Mouse (Mus musculus) midbrain, embryonic 11.5 days (tissue): ENCODE measurements at regions not wholly inside any gene's neighbourhood (a gene's known extent, or its start where the extent isn't known, plus 50 kb on each side); places are given as distances from the start of the nearest gene placed in this dataset.
A peak's percentile ranks its signal among the peaks of the same experiment; 100 is the strongest.

ENCODE experiments used
- ATAC-seq: fragments of 200-750 bp; cut with Nextera tagmentation; 2 replicates; pipeline ENCODE4 v1.8.0; 2017; ENCODE audit warnings: moderate TSS enrichment, moderate library complexity; ENCODE audit not compliant: low FRiP score
- DNase-seq: peaks from one replicate; pipeline ENCODE4 v3.0.0; 2015; ENCODE audit warnings: low spot score; ENCODE audit errors: missing footprints
- H3K27ac ChIP-seq: fragments of 300-500 bp; sonication (generic); 2 replicates; pipeline ENCODE4 v1.5.1; 2014; ENCODE audit warnings: low read depth, low read length
- H3K27me3 ChIP-seq: fragments of 300-500 bp; sonication (generic); 2 replicates; pipeline ENCODE4 v1.6.1; 2014; ENCODE audit warnings: mild to moderate bottlenecking, low read length, moderate library complexity, mixed read lengths; ENCODE audit not compliant: control insufficient read depth, insufficient read depth
- H3K36me3 ChIP-seq: fragments of 300-500 bp; sonication (generic); 2 replicates; pipeline ENCODE4 v1.6.1; 2014; ENCODE audit warnings: mild to moderate bottlenecking, low read length, moderate library complexity, mixed read lengths; ENCODE audit not compliant: control insufficient read depth, insufficient read depth
- H3K4me1 ChIP-seq: fragments of 300-500 bp; sonication (generic); 2 replicates; pipeline ENCODE4 v1.6.1; 2014; ENCODE audit warnings: low read length; ENCODE audit not compliant: control insufficient read depth, insufficient read depth
- H3K4me2 ChIP-seq: fragments of 300-500 bp; sonication (generic); 2 replicates; pipeline ENCODE4 v1.6.1; 2014; ENCODE audit warnings: mild to moderate bottlenecking, moderate library complexity
- H3K4me3 ChIP-seq: fragments of 300-500 bp; sonication (generic); 2 replicates; pipeline ENCODE4 v1.5.1; 2014; ENCODE audit warnings: low read depth, low read length
- H3K9ac ChIP-seq: fragments of 300-500 bp; sonication (generic); 2 replicates; pipeline ENCODE4 v1.6.1; 2014; ENCODE audit warnings: low read length
- H3K9me3 ChIP-seq: fragments of 300-500 bp; sonication (generic); 2 replicates; pipeline ENCODE4 v1.6.1; 2016; ENCODE audit warnings: low read length; ENCODE audit not compliant: control insufficient read depth
- WGBS: fragments of 180-500 bp; shearing (Covaris S2); extraction: QIAGEN DNeasy Blood & Tissue Kit; methylation state at CpG from one replicate; pipeline ENCODE4 v1.1.7; 2014; 5-methylcytosine and 5-hydroxymethylcytosine counted together

DNA sequence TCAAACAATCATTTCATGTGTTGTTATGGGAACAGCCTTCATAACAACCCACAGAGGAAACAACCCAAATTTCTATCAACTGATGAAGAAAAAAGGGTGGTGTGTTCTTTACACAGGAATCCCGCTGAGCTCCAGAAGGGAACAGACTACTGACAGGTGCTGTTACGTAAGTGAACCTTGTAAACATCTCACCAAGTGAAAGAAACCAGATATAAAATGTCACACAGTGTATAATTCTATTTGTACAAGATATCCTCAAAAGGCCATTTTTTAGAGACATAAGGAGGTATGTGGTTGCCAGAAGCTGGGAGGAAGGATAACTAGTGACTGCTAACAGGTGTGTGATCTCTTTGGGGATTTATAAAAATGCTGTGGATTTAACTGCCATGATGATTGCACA is 119.9 kb downstream of the Plod2 start:
- Histone ChIP-seq H3K9me3 (no peaks in the 10 kb centered on the region), H3K27ac (no peak overlapping the region), H3K4me3 (no peak overlapping the region), H3K27me3 (no peaks in the 10 kb centered on the region), H3K9ac (no peak overlapping the region), H3K36me3 (no peaks in the 10 kb centered on the region), H3K4me1 (no peaks in the 10 kb centered on the region), H3K4me2 (no peak overlapping the region)
- 90% methylated on average over 2 of the region's 2 CpGs for WGBS
- no peak for DNase-seq
- ATAC-seq, result no peak

DNA sequence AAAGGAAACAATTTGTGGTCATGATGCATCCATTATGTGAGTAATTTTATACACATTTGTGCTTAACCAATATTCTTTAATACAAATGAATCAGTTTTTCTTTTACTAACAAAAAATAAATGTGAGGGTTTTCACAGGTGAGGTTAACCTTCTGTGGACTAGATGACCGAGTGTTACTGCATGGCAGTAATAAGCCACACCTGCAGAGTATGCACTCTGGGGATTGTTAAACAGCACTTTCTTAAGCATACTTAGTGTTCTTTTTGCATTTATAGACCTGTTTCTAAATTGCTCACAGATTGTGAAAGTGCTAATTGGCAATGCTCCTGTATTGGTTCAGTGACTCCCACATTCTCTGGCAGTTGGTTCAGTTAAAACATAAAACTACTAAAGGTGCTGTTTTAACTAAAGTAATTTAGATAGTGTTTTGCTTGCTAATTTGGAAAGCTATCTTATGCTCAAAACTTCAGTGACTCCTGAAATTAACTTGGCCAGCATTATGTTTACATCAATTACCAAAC is 125.4 kb downstream of the Plod2 start:
- whole genome bisulfite sequencing, result 88% methylated on average over 1 of the region's 1 CpGs
- no peak overlapping the region for H3K4me2 ChIP-seq
- H3K4me3 ChIP-seq, result no peak overlapping the region
- H3K36me3 ChIP-seq, result no peaks in the 10 kb centered on the region
- no peak overlapping the region for H3K27ac ChIP-seq
- ATAC-seq, result no peak
- H3K27me3 ChIP-seq, result no peaks in the 10 kb centered on the region
- no peaks in the 10 kb centered on the region for H3K4me1 ChIP-seq
- H3K9me3 ChIP-seq, result no peaks in the 10 kb centered on the region
- DNase-seq, result no peak
- H3K9ac ChIP-seq, result no peak overlapping the region

DNA sequence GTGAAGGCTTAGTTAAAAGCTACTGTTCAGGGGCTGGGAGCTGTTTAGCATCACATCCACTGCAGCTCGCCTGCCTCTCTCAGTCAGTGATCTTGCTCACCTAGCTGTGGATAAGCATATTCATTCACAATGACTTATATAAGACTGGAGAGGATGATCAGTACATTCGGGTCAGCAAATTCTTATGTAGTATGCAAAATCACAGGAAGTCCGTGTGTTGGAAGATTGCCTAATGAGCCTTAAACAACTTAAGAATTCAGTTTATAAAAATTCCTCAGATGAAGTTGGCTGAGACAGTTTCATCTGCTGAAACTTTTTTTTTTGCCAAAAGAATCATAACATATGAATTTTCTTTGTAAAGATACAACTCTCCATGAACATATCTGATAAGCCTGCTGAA is 129.9 kb downstream of the Plod2 start:
- Histone ChIP-seq H3K4me1 (no peaks in the 10 kb centered on the region), H3K9me3 (no peaks in the 10 kb centered on the region), H3K27me3 (no peaks in the 10 kb centered on the region), H3K4me2 (no peak overlapping the region), H3K27ac (no peak overlapping the region), H3K36me3 (no peaks in the 10 kb centered on the region), H3K4me3 (no peak overlapping the region), H3K9ac (no peak overlapping the region)
- 85% methylated on average over 3 of the region's 3 CpGs for WGBS
- no peak for DNase-seq
- no peak for ATAC-seq

DNA sequence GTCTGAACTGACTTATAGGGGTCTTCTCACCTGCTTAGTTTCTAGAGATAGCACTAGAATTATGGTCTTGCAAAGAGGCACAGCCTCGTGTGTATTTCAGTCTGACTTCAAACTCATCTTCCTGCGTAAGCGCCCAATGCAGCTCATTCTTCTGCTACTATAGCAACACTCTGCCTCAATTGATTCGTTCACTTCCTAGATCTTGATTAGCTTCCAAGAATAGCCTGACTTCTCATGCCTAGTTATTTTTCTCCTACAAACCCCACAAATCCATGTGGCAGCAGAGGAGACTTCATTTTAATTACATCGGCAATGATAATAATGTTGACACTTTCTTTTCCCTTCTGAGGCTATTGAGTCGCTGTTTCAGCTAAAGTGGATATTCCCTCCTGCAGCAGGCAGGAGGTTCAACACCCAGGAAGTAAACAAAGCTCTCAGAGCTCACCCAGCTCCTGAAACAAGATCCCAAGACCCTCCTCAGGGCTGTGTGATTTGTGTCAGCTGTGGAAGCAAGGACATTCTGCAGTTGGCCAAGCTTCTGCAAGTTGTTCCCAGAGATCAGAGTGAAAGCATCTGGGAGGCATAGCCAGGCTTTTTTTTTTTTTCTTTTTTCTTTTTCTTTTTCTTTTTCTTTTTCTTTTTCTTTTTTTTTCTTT is 152.5 kb downstream of the Plod2 start:
- no peak overlapping the region for H3K27ac ChIP-seq
- no peaks in the 10 kb centered on the region for H3K4me1 ChIP-seq
- ATAC-seq (no peak), DNase-seq (no peak)
- H3K4me3 ChIP-seq, result no peak overlapping the region
- no peaks in the 10 kb centered on the region for H3K36me3 ChIP-seq
- 68% methylated on average over 6 of the region's 6 CpGs for WGBS
- no peaks in the 10 kb centered on the region for H3K9me3 ChIP-seq
- no peak overlapping the region for H3K9ac ChIP-seq
- H3K27me3 ChIP-seq, result no peaks in the 10 kb centered on the region
- no peak overlapping the region for H3K4me2 ChIP-seq

DNA sequence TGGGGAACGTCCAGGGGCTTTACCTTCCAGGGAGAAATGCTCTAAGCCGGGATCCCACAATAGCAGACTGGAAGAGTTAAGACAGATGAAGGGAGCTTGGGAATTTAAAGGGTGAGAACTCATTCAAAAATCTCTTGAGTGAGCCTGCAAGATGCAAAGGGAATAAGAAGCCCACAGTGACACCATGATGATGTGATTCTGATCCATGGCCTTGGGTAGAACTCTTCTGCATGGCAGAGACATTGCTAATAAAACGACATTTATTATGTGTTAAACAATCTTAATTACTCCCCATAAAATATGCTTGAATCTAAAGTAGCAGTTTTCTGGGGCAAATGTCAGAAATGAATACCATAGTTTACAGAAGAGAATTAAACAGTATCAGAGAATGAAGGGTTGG is 155.9 kb downstream of the Plod2 start:
- H3K36me3 ChIP-seq, result no peaks in the 10 kb centered on the region
- ATAC-seq, result no peak
- no peaks in the 10 kb centered on the region for H3K9me3 ChIP-seq
- 62% methylated on average over 3 of the region's 3 CpGs for WGBS
- no peak overlapping the region for H3K9ac ChIP-seq
- no peaks in the 10 kb centered on the region for H3K4me1 ChIP-seq
- no peak overlapping the region for H3K27ac ChIP-seq
- no peaks in the 10 kb centered on the region for H3K27me3 ChIP-seq
- DNase-seq, result no peak
- H3K4me2 ChIP-seq, result no peak overlapping the region
- no peak overlapping the region for H3K4me3 ChIP-seq

DNA sequence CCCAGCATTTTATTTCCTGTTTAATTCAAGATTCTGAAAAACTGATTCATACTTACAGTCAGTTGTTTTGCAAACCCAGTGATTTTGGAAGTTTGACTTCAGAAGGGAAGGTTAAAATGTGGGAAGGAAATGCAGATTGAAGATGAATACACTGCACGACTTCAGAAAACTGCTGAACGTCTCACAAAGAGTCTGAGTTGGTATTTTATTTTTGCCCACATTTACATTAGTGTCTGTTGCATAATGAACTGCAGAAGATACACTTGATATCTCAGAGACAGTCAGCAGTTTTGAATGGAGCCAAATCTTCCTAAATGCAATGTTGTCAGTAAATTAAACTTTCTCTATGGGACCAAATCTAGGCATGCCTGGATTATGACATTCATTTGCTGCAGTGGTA is 162.7 kb downstream of the Plod2 start:
- WGBS, result 83% methylated on average over 2 of the region's 2 CpGs
- H3K36me3 ChIP-seq, result no peaks in the 10 kb centered on the region
- H3K9ac ChIP-seq, result no peak overlapping the region
- H3K4me1 ChIP-seq, result no peaks in the 10 kb centered on the region
- DNase-seq, result no peak
- no peak overlapping the region for H3K27ac ChIP-seq
- no peak overlapping the region for H3K4me2 ChIP-seq
- no peak overlapping the region for H3K4me3 ChIP-seq
- no peak for ATAC-seq
- H3K27me3 ChIP-seq, result no peaks in the 10 kb centered on the region
- H3K9me3 ChIP-seq, result no peaks in the 10 kb centered on the region

DNA sequence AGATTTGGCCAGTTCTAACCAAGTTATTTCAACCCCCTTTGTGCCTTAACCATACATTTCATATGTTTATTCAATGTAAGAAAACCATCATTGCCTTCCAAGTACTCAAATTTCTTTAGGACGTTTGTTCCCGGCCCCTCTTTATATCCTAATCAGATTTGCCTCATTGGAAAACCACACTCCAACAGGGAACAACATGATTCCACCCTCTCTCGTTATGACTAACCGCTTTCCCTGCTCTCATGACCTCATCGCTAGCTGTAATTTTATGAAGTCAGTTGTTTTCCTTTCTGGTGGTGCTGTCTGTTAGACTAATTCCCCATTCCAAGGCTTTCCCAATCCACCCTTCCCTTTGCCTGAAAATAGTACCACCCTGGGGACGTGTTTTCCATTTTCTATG is 165.0 kb downstream of the Plod2 start:
- H3K9ac ChIP-seq, result no peak overlapping the region
- WGBS, result 86% methylated on average over 6 of the region's 6 CpGs
- H3K4me1 ChIP-seq, result no peaks in the 10 kb centered on the region
- no peaks in the 10 kb centered on the region for H3K27me3 ChIP-seq
- no peak overlapping the region for H3K27ac ChIP-seq
- ATAC-seq, result no peak
- no peaks in the 10 kb centered on the region for H3K9me3 ChIP-seq
- DNase-seq, result no peak
- no peaks in the 10 kb centered on the region for H3K36me3 ChIP-seq
- H3K4me3 ChIP-seq, result no peak overlapping the region
- no peak overlapping the region for H3K4me2 ChIP-seq

DNA sequence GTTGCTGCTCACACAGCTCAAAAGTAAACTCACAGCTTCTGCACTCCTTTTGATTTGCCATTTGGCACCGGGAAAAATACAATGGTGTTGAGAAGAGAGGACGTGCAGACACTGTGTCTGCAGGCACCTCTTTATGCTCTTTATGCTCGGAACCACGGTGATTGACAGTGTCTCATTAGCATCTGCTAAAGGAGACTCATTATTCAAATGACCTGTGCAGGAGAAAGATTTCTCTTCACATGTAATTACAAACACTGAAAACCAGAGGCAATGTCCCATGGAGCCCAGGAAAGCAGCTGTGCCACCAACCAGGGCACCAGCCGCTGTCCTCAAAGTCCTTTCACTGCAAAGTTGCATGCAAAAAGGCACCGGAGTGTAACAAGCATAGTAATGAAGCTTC is 175.2 kb downstream of the Plod2 start:
- Histone ChIP-seq H3K9ac (no peak overlapping the region), H3K9me3 (no peaks in the 10 kb centered on the region), H3K4me2 (no peak overlapping the region), H3K27me3 (no peaks in the 10 kb centered on the region), H3K36me3 (no peaks in the 10 kb centered on the region), H3K27ac (peak overlapping the region; percentile 57), H3K4me1 (peaks cover 5% of the 10 kb centered on the region; the same call in 1 of the 2 replicates), H3K4me3 (no peak overlapping the region)
- peak; percentile 85 for DNase-seq
- 42% methylated on average over 6 of the region's 6 CpGs for WGBS
- peak; percentile 89 for ATAC-seq

DNA sequence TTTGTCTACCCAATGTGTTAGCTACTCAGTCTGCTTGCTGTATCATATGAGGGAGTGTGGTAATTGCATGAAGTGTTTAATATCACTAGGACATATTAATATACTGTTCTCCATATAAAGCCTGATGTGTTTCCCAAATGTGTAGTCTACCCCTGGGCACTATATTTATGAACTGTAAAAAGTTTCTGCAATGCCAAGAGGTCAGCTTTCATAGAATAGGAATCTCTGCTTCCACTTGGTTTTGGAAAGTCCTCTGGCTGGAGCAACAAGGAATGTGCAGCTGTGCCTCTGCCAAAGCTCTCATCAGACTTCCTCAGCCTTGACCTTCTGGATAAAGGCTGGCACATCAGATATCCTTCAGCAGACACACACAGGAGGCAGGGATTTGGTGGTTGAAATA is 176.3 kb downstream of the Plod2 start:
- no peak overlapping the region for H3K27ac ChIP-seq

More for the DNA sequence above, 176.3 kb downstream of the Plod2 start:
- no peaks in the 10 kb centered on the region for H3K27me3 ChIP-seq
- H3K9me3 ChIP-seq, result no peaks in the 10 kb centered on the region
- no peak for ATAC-seq
- no peak overlapping the region for H3K4me2 ChIP-seq
- H3K4me3 ChIP-seq, result no peak overlapping the region
- no peak for DNase-seq
- peaks cover 5% of the 10 kb centered on the region; the same call in 1 of the 2 replicates for H3K4me1 ChIP-seq
- no peak overlapping the region for H3K9ac ChIP-seq
- H3K36me3 ChIP-seq, result no peaks in the 10 kb centered on the region
